Mouse (Mus musculus): Measurements from ENCODE around the gene Bcl2. TPM values are rescaled to one million over a fixed set of nuclear protein-coding genes. Genes with fewer than 3 reads are reported as not detected.
"Not testable (repeated sequence)": the region's sequence is repeated elsewhere in the genome, so short reads cannot be mapped to it uniquely, and the experiment has no call there.

Gene Bcl2
- polyA plus RNA-seq, 1 experiment from 2014 or later: 6.7 TPM

DNA sequence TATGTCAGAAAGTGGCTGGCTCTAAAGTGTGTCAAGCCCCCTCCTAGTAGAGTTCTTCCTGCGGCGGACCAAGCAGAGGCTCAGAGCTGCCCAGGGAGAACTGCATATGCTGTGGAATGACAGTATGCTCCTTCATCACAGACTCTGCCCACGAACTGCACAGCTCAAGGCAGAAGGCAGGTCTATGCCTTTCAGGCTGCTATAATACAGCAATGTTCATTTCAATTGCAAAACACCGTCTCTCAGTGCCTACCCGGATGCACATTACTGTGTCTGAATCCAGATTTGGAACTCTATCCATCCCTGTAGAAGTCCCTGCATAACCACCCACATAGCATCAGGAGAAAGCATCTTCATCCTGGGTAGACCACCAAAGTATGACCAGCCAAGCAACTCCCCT is 25.7 kb upstream of the Bcl2 start:
- H3K36me3 ChIP-seq: peaks cover 61% of the 10 kb centered on the region
- WGBS: 83% methylated on average over 5 of the region's 5 CpGs
- no peak overlapping the region for H3K27ac ChIP-seq (replicated peaks)
- H3K9ac ChIP-seq: no peak overlapping the region
- ATAC-seq (ENCODE audit: extremely low read depth, insufficient number of reproducible peaks, low FRiP score, low TSS enrichment): no peak
- no peaks in the 10 kb centered on the region for H3K27me3 ChIP-seq (replicated peaks)
- H3K9me3 ChIP-seq: no peaks in the 10 kb centered on the region
- H3K4me3 ChIP-seq: no peak overlapping the region
- no peak overlapping the region for H3K4me2 ChIP-seq
- no peaks in the 10 kb centered on the region for H3K4me1 ChIP-seq

DNA sequence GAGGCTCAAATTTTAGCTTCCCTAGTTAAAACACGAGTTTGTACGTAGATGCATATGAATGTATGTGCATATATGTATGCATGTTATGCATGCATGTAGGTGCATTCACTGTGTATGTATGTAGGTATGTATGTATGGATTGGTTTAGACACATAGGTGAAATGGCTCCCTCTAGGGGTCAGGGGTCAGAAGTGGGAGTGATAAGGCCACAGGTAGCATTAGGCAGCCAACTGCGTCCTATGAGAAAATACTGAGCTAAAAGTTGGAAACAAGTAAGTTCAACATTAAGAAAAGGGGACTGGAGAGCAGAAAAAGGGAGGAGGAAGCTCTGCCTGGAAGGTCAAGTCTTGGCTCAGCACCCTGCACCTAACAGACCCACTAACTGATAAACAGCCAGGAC is 24.0 kb upstream of the Bcl2 start:
- peaks cover 61% of the 10 kb centered on the region for H3K36me3 ChIP-seq
- 83% methylated on average over 3 of the region's 3 CpGs for WGBS

DNA sequence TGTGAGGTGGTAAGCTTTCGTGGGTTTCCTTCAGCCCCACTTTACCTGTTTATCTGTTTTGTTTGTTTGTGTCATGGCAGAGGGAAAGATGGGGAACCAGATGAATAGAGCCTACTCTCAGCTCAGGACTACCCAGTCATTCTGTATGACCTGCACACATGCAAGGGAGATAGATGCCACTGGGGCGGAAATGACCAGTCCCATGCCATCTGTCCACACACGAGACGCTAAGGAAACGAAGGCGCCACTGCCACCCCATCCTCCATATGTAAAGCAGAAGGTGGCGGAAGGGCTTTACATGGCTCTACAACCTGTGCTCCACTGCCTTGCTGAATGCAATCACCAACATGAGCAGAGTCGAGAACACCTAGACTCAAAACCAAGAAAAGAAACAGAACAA is 22.1 kb upstream of the Bcl2 start:
- Histone ChIP-seq H3K9ac (no peak overlapping the region), H3K9me3 (no peaks in the 10 kb centered on the region), H3K4me2 (no peak overlapping the region), H3K36me3 (peaks cover 53% of the 10 kb centered on the region), H3K27ac (replicated peaks) (no peak overlapping the region), H3K27me3 (replicated peaks) (no peaks in the 10 kb centered on the region), H3K4me1 (no peaks in the 10 kb centered on the region), H3K4me3 (no peak overlapping the region)
- no peak for ATAC-seq (ENCODE audit: extremely low read depth, insufficient number of reproducible peaks, low FRiP score, low TSS enrichment)
- WGBS: 90% methylated on average over 8 of the region's 8 CpGs

More for the DNA sequence above, 24.0 kb upstream of the Bcl2 start:
- Histone ChIP-seq H3K4me1 (no peaks in the 10 kb centered on the region), H3K9ac (no peak overlapping the region), H3K4me3 (no peak overlapping the region), H3K4me2 (no peak overlapping the region), H3K27ac (replicated peaks) (no peak overlapping the region), H3K27me3 (replicated peaks) (no peaks in the 10 kb centered on the region), H3K9me3 (no peaks in the 10 kb centered on the region)
- ATAC-seq (ENCODE audit: extremely low read depth, insufficient number of reproducible peaks, low FRiP score, low TSS enrichment): no peak

DNA sequence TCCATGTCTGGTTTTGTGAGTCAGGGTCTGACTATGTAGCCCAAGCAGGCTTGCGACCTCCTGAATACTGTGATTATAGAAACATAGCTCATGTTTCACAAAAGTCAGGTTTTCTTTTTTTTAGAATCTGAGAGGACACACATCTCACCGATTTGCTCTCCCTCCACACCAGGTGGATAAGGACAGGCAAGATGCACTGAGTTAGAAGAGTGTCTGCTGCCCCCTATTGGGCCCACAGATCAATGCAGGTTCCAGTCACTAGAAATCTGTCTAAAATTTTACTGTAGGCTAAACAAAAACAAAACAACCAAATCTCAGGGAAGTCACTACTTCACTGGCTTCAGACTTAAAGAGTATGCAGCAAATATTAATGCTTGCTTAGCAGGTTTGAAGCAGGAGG is 21.5 kb upstream of the Bcl2 start:
- 62% methylated on average over 2 of the region's 2 CpGs for WGBS
- Histone ChIP-seq H3K27ac (replicated peaks) (no peak overlapping the region), H3K27me3 (replicated peaks) (no peaks in the 10 kb centered on the region), H3K4me1 (no peaks in the 10 kb centered on the region), H3K9ac (no peak overlapping the region), H3K36me3 (peaks cover 49% of the 10 kb centered on the region), H3K9me3 (no peaks in the 10 kb centered on the region), H3K4me3 (no peak overlapping the region), H3K4me2 (no peak overlapping the region)
- ATAC-seq (ENCODE audit: extremely low read depth, insufficient number of reproducible peaks, low FRiP score, low TSS enrichment): no peak

DNA sequence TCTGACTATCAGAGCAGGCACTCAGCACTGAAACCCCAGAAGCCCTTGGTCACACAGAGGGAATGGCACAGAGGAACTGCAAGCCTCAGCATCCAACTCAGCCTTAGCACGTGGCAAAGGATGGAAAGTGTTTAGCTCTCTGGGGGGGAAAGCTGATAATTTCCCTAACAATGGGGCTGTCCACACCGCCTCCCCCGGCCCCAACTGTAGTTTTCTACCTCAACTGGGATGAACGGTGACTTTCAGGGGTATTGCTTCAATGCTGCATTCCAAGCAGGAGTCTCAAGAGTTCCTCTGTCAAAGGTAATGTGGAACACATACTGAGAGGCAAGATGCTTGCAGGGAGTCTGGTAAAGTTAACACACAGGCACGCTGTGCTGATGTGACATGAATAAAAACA is 8.0 kb upstream of the Bcl2 start:
- H3K27ac ChIP-seq (replicated peaks): no peak overlapping the region
- peaks cover 20% of the 10 kb centered on the region for H3K36me3 ChIP-seq
- no peak for ATAC-seq (ENCODE audit: extremely low read depth, insufficient number of reproducible peaks, low FRiP score, low TSS enrichment)

DNA sequence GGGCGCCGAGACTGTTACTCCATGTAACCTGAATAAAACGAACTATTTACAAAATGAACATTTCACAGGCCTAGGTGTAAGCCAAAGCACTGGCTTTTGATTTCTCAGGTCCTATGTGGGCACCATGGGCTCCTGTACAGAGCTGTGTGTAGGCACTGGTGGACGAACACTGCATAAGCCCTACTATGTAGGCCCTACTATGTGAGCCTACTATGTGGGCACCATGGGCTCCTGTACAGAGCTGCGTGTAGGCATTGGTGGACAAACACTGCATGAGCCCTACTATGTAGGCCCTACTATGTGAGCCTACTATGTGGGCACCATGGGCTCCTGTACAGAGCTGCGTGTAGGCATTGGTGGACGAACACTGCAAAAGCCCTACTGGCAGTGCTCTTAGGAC is 3.7 kb upstream of the Bcl2 start:
- H3K27ac ChIP-seq (replicated peaks); H3K27me3 ChIP-seq (replicated peaks); H3K36me3 ChIP-seq; ATAC-seq (ENCODE audit: extremely low read depth, insufficient number of reproducible peaks, low FRiP score, low TSS enrichment); H3K9me3 ChIP-seq; H3K4me2 ChIP-seq; H3K9ac ChIP-seq; H3K4me3 ChIP-seq: not testable (repeated sequence)
- H3K4me1 ChIP-seq: peaks cover 11% of the 10 kb centered on the region
- WGBS: 59% methylated on average over 7 of the region's 7 CpGs

More for the DNA sequence above, 8.0 kb upstream of the Bcl2 start:
- Histone ChIP-seq H3K4me2 (no peak overlapping the region), H3K9me3 (no peaks in the 10 kb centered on the region), H3K27me3 (replicated peaks) (no peaks in the 10 kb centered on the region), H3K4me1 (no peaks in the 10 kb centered on the region), H3K4me3 (no peak overlapping the region), H3K9ac (no peak overlapping the region)
- 57% methylated on average over 5 of the region's 5 CpGs for WGBS

DNA sequence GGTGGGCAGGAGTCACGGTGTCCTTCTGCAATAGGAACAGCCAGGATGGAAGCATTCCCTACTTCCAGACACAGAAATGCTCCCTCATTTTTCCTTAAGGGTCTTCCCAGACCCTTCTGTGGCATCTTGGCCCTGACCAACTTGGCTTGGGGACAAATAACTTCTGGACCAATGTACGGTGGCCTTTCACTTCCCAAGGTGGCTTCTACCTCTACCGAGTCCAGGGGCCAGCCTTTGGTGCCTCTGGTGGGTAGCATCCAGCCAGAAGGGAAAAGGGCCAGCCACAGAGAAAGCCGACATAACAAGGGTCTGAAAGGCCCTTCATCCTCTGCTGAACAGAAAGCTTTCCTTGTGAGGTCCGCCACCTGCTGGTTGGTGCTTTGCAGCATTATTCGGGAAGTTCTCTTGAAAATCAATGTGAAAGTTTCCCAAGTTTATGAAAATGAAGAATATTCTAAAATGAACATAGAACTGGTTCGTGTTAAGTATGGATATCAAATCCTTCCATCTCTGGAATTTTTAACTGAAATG is 3.1 kb upstream of the Bcl2 start:
- peaks cover 17% of the 10 kb centered on the region for H3K4me1 ChIP-seq
- no peak overlapping the region for H3K4me3 ChIP-seq
- ATAC-seq (ENCODE audit: extremely low read depth, insufficient number of reproducible peaks, low FRiP score, low TSS enrichment): no peak
- H3K9ac ChIP-seq: no peak overlapping the region
- no peaks in the 10 kb centered on the region for H3K9me3 ChIP-seq
- 32% methylated on average over 7 of the region's 7 CpGs for WGBS
- H3K27ac ChIP-seq (replicated peaks): no peak overlapping the region
- no peak overlapping the region for H3K4me2 ChIP-seq
- H3K27me3 ChIP-seq (replicated peaks): no peaks in the 10 kb centered on the region
- no peaks in the 10 kb centered on the region for H3K36me3 ChIP-seq

DNA sequence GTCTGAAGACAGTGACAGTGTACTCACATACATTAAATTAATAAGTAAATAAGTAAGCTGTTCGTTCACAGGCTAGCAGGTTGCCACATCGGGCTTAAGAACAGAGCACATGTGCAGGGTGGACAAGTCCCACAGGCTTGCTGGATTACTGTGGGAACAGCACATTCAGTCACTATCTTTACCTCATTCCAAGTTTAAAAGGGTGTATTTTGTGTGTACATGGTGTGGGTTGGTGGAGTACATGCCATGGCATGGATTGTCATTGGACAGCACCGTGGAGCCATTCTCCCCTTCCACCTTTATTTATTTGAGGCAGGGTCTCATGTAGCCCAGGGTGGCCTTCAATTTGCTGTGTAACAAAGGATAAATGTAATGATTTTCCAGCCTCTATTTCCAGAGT is 2.1 kb upstream of the Bcl2 start:
- Histone ChIP-seq H3K4me3 (no peak overlapping the region), H3K9me3 (no peaks in the 10 kb centered on the region), H3K27me3 (replicated peaks) (no peaks in the 10 kb centered on the region), H3K9ac (no peak overlapping the region), H3K4me2 (no peak overlapping the region), H3K27ac (replicated peaks) (no peak overlapping the region), H3K4me1 (peaks cover 26% of the 10 kb centered on the region), H3K36me3 (no peaks in the 10 kb centered on the region)
- 88% methylated on average over 3 of the region's 3 CpGs for WGBS
- ATAC-seq (ENCODE audit: extremely low read depth, insufficient number of reproducible peaks, low FRiP score, low TSS enrichment): no peak

DNA sequence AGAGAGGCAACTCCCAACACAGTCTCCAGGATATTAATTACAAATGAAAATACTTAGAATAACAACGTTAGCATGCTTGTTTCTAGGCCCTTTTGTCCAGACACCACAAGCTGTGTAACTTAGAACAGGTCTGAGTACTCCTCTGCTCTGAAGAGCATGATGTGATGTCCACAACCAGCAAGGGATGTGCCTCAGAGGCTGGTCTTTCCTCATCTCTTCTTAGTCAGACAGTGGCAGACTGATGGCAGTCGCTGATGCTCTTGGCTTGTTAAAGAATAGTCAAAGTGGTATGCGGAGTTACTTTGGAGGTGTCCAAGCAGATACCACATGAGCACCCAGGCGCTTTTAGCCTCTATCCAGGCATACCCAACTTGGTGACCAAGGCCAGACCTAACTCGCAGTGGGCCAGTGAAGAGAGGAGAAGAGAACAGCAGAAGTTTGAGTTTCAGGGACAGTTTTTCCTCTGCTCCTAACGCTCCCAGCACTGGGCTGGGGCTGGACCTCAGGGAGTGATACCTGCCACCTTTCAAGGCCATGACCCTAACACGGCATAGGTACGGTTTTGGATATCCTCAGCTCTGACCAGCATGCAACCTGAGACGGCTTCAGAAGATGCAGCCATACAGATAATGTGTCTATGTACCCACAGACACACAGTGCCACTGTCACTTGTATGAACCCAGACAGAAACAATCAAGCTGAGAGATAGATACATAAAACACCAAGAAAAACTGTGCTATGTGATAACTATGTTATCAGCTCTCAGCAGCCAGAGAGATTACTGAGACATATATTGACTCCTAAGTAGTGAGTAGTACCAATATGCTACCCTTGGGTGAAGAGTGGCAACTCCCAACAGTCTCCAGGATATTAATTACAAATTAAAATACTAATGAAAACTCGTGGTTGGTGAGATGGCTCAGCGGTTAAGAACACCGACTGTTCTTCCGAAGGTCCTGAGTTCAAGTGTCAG is 1.3 kb upstream of the Bcl2 start:
- no peaks in the 10 kb centered on the region for H3K9me3 ChIP-seq
- H3K27me3 ChIP-seq (replicated peaks): no peaks in the 10 kb centered on the region
- peak overlapping the region; percentile 88; the same call in 1 of the 2 replicates for H3K4me3 ChIP-seq
- H3K4me1 ChIP-seq: peaks cover 31% of the 10 kb centered on the region
- no peak overlapping the region for H3K27ac ChIP-seq (replicated peaks)
- ATAC-seq (ENCODE audit: extremely low read depth, insufficient number of reproducible peaks, low FRiP score, low TSS enrichment): no peak
- peak overlapping the region; percentile 95; the same call in 1 of the 2 replicates for H3K9ac ChIP-seq
- WGBS: 79% methylated on average over 13 of the region's 13 CpGs
- H3K4me2 ChIP-seq: peak overlapping the region; percentile 97; the same call in 1 of the 2 replicates
- no peaks in the 10 kb centered on the region for H3K36me3 ChIP-seq

DNA sequence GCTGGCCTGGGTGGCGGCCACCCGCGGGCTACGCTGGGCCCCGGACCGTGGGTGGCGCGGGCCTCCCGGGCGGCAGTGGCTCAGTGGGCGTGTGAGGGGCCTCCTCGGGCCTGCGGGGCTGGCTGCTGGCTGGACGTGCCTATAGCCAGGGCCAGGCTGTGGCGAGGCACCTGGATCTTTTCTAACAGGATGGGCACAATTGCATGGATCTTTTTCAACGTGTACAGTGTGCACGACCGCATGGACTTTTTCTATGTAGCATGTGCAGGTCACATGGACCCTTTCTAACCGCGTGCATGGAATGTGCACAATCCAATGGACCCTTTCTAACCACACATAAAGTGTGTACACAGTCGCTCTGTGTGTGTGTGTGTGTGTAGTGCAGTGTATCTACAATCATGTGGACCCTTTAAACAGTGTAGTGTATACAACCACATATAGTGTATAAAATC is 482 bp upstream of the Bcl2 start:
- H3K4me3 ChIP-seq: peak overlapping the region; percentile 88
- peak overlapping the region; percentile 95 for H3K9ac ChIP-seq
- 4% methylated on average over 21 of the region's 21 CpGs for WGBS
- H3K27me3 ChIP-seq (replicated peaks): no peaks in the 10 kb centered on the region
- peak overlapping the region; percentile 97 for H3K4me2 ChIP-seq
- no peaks in the 10 kb centered on the region for H3K36me3 ChIP-seq
- no peaks in the 10 kb centered on the region for H3K9me3 ChIP-seq
- peak overlapping the region; percentile 89 for H3K27ac ChIP-seq (replicated peaks)
- no peak for ATAC-seq (ENCODE audit: extremely low read depth, insufficient number of reproducible peaks, low FRiP score, low TSS enrichment)
- peaks cover 35% of the 10 kb centered on the region for H3K4me1 ChIP-seq

DNA sequence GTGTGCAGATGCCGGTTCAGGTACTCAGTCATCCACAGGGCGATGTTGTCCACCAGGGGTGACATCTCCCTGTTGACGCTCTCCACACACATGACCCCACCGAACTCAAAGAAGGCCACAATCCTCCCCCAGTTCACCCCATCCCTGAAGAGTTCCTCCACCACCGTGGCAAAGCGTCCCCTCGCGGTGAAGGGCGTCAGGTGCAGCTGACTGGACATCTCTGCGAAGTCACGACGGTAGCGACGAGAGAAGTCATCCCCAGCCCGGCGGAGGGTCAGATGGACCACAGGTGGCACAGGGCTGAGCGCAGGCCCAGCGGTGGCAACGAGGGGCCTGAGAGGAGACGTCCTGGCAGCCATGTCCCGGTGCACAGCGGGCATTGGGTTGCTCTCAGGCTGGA is 1.7 kb downstream of the Bcl2 start:
- WGBS: 7% methylated on average over 22 of the region's 22 CpGs
- peak overlapping the region; percentile 88 for H3K4me3 ChIP-seq

More for the DNA sequence above, 1.7 kb downstream of the Bcl2 start:
- no peak for ATAC-seq (ENCODE audit: extremely low read depth, insufficient number of reproducible peaks, low FRiP score, low TSS enrichment)
- Histone ChIP-seq H3K9me3 (no peaks in the 10 kb centered on the region), H3K27me3 (replicated peaks) (no peaks in the 10 kb centered on the region), H3K27ac (replicated peaks) (no peak overlapping the region), H3K36me3 (no peaks in the 10 kb centered on the region), H3K4me2 (peak overlapping the region; percentile 97), H3K9ac (peak overlapping the region; percentile 95), H3K4me1 (peaks cover 42% of the 10 kb centered on the region)

All from heart, embryonic 13.5 days (tissue).